Mouse (Mus musculus) hindbrain, embryonic 10.5 days (tissue): ENCODE measurements around the gene Gabpb2. TPM values are rescaled to one million over a fixed set of nuclear protein-coding genes. Genes with fewer than 3 reads are reported as not detected.
A peak's percentile ranks its signal among the peaks of the same experiment; 100 is the strongest.

ENCODE experiments used
- DNase-seq: peaks from one replicate; pipeline ENCODE4 v3.0.0-alpha.2; 2017; ENCODE audit warnings: low spot score
- H3K27ac ChIP-seq: fragments of 300-500 bp; sonication (generic); 2 replicates; pipeline ENCODE4 v1.5.1; 2016; ENCODE audit warnings: mild to moderate bottlenecking, moderate library complexity
- H3K27me3 ChIP-seq: fragments of 300-500 bp; sonication (generic); 2 replicates; pipeline ENCODE4 v1.6.1; 2016; ENCODE audit warnings: mild to moderate bottlenecking; ENCODE audit not compliant: poor library complexity, insufficient read depth, severe bottlenecking
- H3K36me3 ChIP-seq: fragments of 300-500 bp; sonication (generic); 2 replicates; pipeline ENCODE4 v1.6.1; 2016; ENCODE audit warnings: mild to moderate bottlenecking, moderate library complexity
- H3K4me1 ChIP-seq: fragments of 300-500 bp; sonication (generic); replicated peaks from 2 replicates; pipeline ENCODE4 v1.6.1; 2016; ENCODE audit warnings: mild to moderate bottlenecking
- H3K4me3 ChIP-seq: fragments of 300-500 bp; sonication (generic); 2 replicates; pipeline ENCODE4 v1.5.1; 2016; ENCODE audit warnings: mild to moderate bottlenecking, moderate library complexity
- H3K9me3 ChIP-seq: fragments of 300-500 bp; sonication (generic); 2 replicates; pipeline ENCODE4 v1.6.1; 2016; ENCODE audit warnings: mild to moderate bottlenecking, moderate library complexity
- WGBS: fragments of 180-500 bp; shearing (Covaris S2); methylation state at CpG from one replicate; pipeline ENCODE4 v1.1.7; 2016; 5-methylcytosine and 5-hydroxymethylcytosine counted together
- polyA plus RNA-seq: library from polyadenylated mRNA; unstranded; fragments of >200 nt; fragmentation: Nextera tagmentation; extraction: Ambion mirVana; gene quantifications from 2 replicates; pipeline ENCODE4 v1.2.1, GENCODE M21; 2016

Gene Gabpb2
- polyA plus RNA-seq, 1 experiment from 2014 or later: 7.9 TPM

GRCm38 (mm10) chr3:95159987-95160963, 57.4 kb downstream of the Gabpb2 start, which contains the start of gene Sema6c:
Gene Sema6c (plus strand): TSS chr3:95160457.
- peak; percentile 90 for DNase-seq
- Histone ChIP-seq H3K36me3 (peaks cover 20% of the 10 kb centered on the region), H3K4me1 (peaks cover 44% of the 10 kb centered on the region), H3K4me3 (peak within 1 kb of the TSS; percentile 85), H3K27me3 (peaks cover 42% of the 10 kb centered on the region), H3K27ac (peak within 1 kb of the TSS; percentile 91), H3K9me3 (no peaks in the 10 kb centered on the region)
- under 1% methylated on average over 66 of the region's 66 CpGs for WGBS

- H3K9me3 ChIP-seq: no peaks in the 10 kb centered on the region
- H3K27ac ChIP-seq: peak overlapping the region; percentile 91; the same call in 1 of the 2 replicates
- peaks cover 42% of the 10 kb centered on the region for H3K27me3 ChIP-seq
- H3K36me3 ChIP-seq: peaks cover 13% of the 10 kb centered on the region
- 16% methylated on average over 8 of the region's 8 CpGs for WGBS
- no peak for DNase-seq
- peak overlapping the region; percentile 85 for H3K4me3 ChIP-seq
- H3K4me1 ChIP-seq: peaks cover 44% of the 10 kb centered on the region
Observed at GRCm38 (mm10) chr3:95159511-95159986, 58.2 kb downstream of the Gabpb2 start.

- H3K36me3 ChIP-seq: no peaks in the 10 kb centered on the region
- H3K27ac ChIP-seq: no peak overlapping the region
- no peaks in the 10 kb centered on the region for H3K9me3 ChIP-seq
- no peak overlapping the region for H3K4me3 ChIP-seq
- peaks cover 7% of the 10 kb centered on the region for H3K27me3 ChIP-seq
- no peak for DNase-seq
- 55% methylated on average over 4 of the region's 4 CpGs for WGBS
- H3K4me1 ChIP-seq: peaks cover 3% of the 10 kb centered on the region; the same call in 1 of the 2 replicates
Observed at GRCm38 (mm10) chr3:95153874-95154273, 63.8 kb downstream of the Gabpb2 start.

- WGBS: 47% methylated on average over 3 of the region's 3 CpGs
- H3K27me3 ChIP-seq: no peaks in the 10 kb centered on the region
- H3K4me1 ChIP-seq: peaks cover 3% of the 10 kb centered on the region; the same call in 1 of the 2 replicates
- H3K9me3 ChIP-seq: no peaks in the 10 kb centered on the region
- DNase-seq: no peak
- H3K36me3 ChIP-seq: no peaks in the 10 kb centered on the region
- no peak overlapping the region for H3K27ac ChIP-seq
- H3K4me3 ChIP-seq: no peak overlapping the region
Observed at GRCm38 (mm10) chr3:95147924-95148323, 69.8 kb downstream of the Gabpb2 start.

GRCm38 (mm10) chr3:95142617-95143011, 75.1 kb downstream of the Gabpb2 start:
- 11% methylated on average over 5 of the region's 5 CpGs for WGBS

GRCm38 (mm10) chr3:95141952-95142616, 75.6 kb downstream of the Gabpb2 start, which contains the start of gene Tnfaip8l2:
Gene Tnfaip8l2 (minus strand): TSS chr3:95142360.
- H3K27ac ChIP-seq: no peak within 1 kb of the TSS
- H3K36me3 ChIP-seq: peaks cover 25% of the 10 kb centered on the region
- DNase-seq: no peak
- 84% methylated on average over 10 of the region's 10 CpGs for WGBS
- H3K4me1 ChIP-seq: 0 out of 2 replicates have a peak, but pooled peaks cover 3% of the 10 kb centered on the region
- H3K9me3 ChIP-seq: no peaks in the 10 kb centered on the region
- no peaks in the 10 kb centered on the region for H3K27me3 ChIP-seq
- no peak within 1 kb of the TSS for H3K4me3 ChIP-seq

More at GRCm38 (mm10) chr3:95142617-95143011, 75.1 kb downstream of the Gabpb2 start:
- Histone ChIP-seq H3K4me3 (no peak overlapping the region), H3K4me1 (0 out of 2 replicates have a peak, but pooled peaks cover 3% of the 10 kb centered on the region), H3K36me3 (peaks cover 25% of the 10 kb centered on the region), H3K27ac (no peak overlapping the region), H3K27me3 (no peaks in the 10 kb centered on the region), H3K9me3 (no peaks in the 10 kb centered on the region)
- DNase-seq: peak; percentile 86

GRCm38 (mm10) chr3:95141474-95141873, 76.2 kb downstream of the Gabpb2 start:
- H3K4me1 ChIP-seq: 0 out of 2 replicates have a peak, but pooled peaks cover 3% of the 10 kb centered on the region
- WGBS: 95% methylated on average over 9 of the region's 9 CpGs
- H3K9me3 ChIP-seq: no peaks in the 10 kb centered on the region
- H3K36me3 ChIP-seq: peaks cover 25% of the 10 kb centered on the region
- H3K4me3 ChIP-seq: no peak overlapping the region
- H3K27me3 ChIP-seq: no peaks in the 10 kb centered on the region
- DNase-seq: no peak
- no peak overlapping the region for H3K27ac ChIP-seq

GRCm38 (mm10) chr3:95140795-95141194, 76.9 kb downstream of the Gabpb2 start:
- no peak overlapping the region for H3K27ac ChIP-seq
- H3K4me3 ChIP-seq: no peak overlapping the region
- WGBS: 86% methylated on average over 6 of the region's 6 CpGs
- 0 out of 2 replicates have a peak, but pooled peaks cover 5% of the 10 kb centered on the region for H3K4me1 ChIP-seq
- no peaks in the 10 kb centered on the region for H3K27me3 ChIP-seq
- peaks cover 25% of the 10 kb centered on the region for H3K36me3 ChIP-seq
- H3K9me3 ChIP-seq: no peaks in the 10 kb centered on the region
- DNase-seq: no peak

- peaks cover 10% of the 10 kb centered on the region for H3K4me1 ChIP-seq
- H3K27me3 ChIP-seq: no peaks in the 10 kb centered on the region
- no peaks in the 10 kb centered on the region for H3K9me3 ChIP-seq
- H3K27ac ChIP-seq: no peak overlapping the region
- no peak for DNase-seq
- no peak overlapping the region for H3K4me3 ChIP-seq
- peaks cover 25% of the 10 kb centered on the region for H3K36me3 ChIP-seq
- whole genome bisulfite sequencing: 60% methylated on average over 18 of the region's 18 CpGs
Observed at GRCm38 (mm10) chr3:95140289-95140595, 77.5 kb downstream of the Gabpb2 start.

- no peak overlapping the region; the same call in 1 of the 2 replicates for H3K4me3 ChIP-seq
- no peak for DNase-seq
Observed at GRCm38 (mm10) chr3:95139586-95140288, 78.0 kb downstream of the Gabpb2 start.

GRCm38 (mm10) chr3:95136336-95136735, 81.4 kb downstream of the Gabpb2 start:
- H3K27me3 ChIP-seq: no peaks in the 10 kb centered on the region
- DNase-seq: no peak
- peaks cover 39% of the 10 kb centered on the region for H3K36me3 ChIP-seq
- peaks cover 23% of the 10 kb centered on the region for H3K4me1 ChIP-seq
- H3K9me3 ChIP-seq: no peaks in the 10 kb centered on the region
- no peak overlapping the region for H3K4me3 ChIP-seq
- H3K27ac ChIP-seq: no peak overlapping the region
- 92% methylated on average over 3 of the region's 3 CpGs for WGBS

More at GRCm38 (mm10) chr3:95139586-95140288, 78.0 kb downstream of the Gabpb2 start:
- H3K4me1 ChIP-seq: peaks cover 15% of the 10 kb centered on the region
- peaks cover 25% of the 10 kb centered on the region for H3K36me3 ChIP-seq
- 75% methylated on average over 25 of the region's 25 CpGs for WGBS
- H3K9me3 ChIP-seq: no peaks in the 10 kb centered on the region
- no peak overlapping the region for H3K27ac ChIP-seq
- H3K27me3 ChIP-seq: no peaks in the 10 kb centered on the region

- H3K4me1 ChIP-seq: peaks cover 23% of the 10 kb centered on the region
- H3K27me3 ChIP-seq: no peaks in the 10 kb centered on the region
- H3K9me3 ChIP-seq: no peaks in the 10 kb centered on the region
- 88% methylated on average over 7 of the region's 7 CpGs for WGBS
- no peak for DNase-seq
- H3K4me3 ChIP-seq: peak overlapping the region; percentile 46
- peaks cover 37% of the 10 kb centered on the region for H3K36me3 ChIP-seq
- no peak overlapping the region for H3K27ac ChIP-seq
Observed at GRCm38 (mm10) chr3:95135433-95136052, 82.2 kb downstream of the Gabpb2 start.
